Mouse (Mus musculus): ENCODE results near the gene Atp10a. TPM values are rescaled to one million over a fixed set of nuclear protein-coding genes. Genes with fewer than 3 reads are reported as not detected.
A peak's percentile ranks its signal among the peaks of the same experiment; 100 is the strongest.

Atp10a gene
- polyA plus RNA-seq, 1 experiment from 2014 or later = 1.0 TPM

DNA sequence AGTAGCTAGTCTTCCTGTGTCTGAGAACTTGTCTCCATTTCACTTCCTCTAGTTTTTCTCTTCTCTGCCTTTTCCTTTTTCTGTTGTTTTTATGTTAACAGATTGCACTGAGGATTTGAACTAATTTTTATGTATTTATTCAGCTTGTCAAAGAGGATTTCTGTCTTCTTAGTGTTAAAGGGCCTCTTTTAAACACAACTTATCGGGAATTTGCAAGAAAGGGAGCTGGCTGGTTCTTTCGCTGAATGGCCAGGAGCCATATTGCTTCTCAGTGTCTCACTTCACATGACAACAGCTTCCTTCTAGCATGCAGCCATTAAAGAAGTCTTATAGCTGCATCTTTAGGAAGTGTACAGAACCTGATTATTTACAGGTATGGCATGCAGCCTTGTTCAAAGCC, 16.3 kb upstream of the Atp10a start:
- Histone ChIP-seq H3K4me1 (replicated peaks; ENCODE audit: control insufficient read depth, insufficient read depth, low read length) (no peaks in the 10 kb centered on the region), H3K4me3 (ENCODE audit: low read depth, low read length) (no peak overlapping the region), H3K27ac (ENCODE audit: low read depth, low read length) (no peak overlapping the region), H3K27me3 (replicated peaks; ENCODE audit: control insufficient read depth, insufficient read depth, low read length) (no peaks in the 10 kb centered on the region), H3K9ac (ENCODE audit: low read depth, low read length) (no peak overlapping the region), H3K36me3 (ENCODE audit: control insufficient read depth, insufficient read depth) (no peaks in the 10 kb centered on the region), H3K4me2 (replicated peaks; ENCODE audit: low read depth) (no peak overlapping the region), H3K9me3 (ENCODE audit: control insufficient read depth) (no peaks in the 10 kb centered on the region)
- TF ChIP-seq CTCF (IDR thresholded peaks at IDR 0.05; ENCODE audit: low read depth) = no peak
- no peak for ATAC-seq
- 84% methylated on average over 2 of the region's 2 CpGs for WGBS

DNA sequence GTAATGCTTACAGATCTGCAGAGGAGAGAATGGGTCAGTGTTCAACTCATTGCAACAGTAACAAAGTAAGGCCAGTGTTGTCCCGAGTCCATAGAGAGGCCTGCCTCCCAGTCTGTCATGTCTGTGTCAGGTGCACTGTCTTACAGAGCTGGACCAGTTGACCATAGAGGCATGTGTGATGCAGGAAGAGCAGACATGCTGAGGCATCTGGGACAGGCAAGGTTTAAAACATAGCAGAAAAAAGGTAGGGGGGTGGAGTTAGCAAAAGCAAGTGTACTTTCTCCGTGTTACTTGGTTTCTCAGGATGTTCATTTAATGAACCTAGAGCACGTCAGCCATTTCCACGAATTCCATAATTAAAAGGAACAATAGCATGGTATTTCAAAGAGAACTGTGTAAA, 15.5 kb upstream of the Atp10a start:
- Histone ChIP-seq H3K9ac (ENCODE audit: low read depth, low read length) (no peak overlapping the region), H3K27me3 (replicated peaks; ENCODE audit: control insufficient read depth, insufficient read depth, low read length) (no peaks in the 10 kb centered on the region), H3K27ac (ENCODE audit: low read depth, low read length) (no peak overlapping the region), H3K36me3 (ENCODE audit: control insufficient read depth, insufficient read depth) (no peaks in the 10 kb centered on the region), H3K4me3 (ENCODE audit: low read depth, low read length) (no peak overlapping the region), H3K9me3 (ENCODE audit: control insufficient read depth) (no peaks in the 10 kb centered on the region), H3K4me2 (replicated peaks; ENCODE audit: low read depth) (no peak overlapping the region), H3K4me1 (replicated peaks; ENCODE audit: control insufficient read depth, insufficient read depth, low read length) (no peaks in the 10 kb centered on the region)
- no peak for ATAC-seq
- WGBS = 82% methylated on average over 4 of the region's 4 CpGs
- TF ChIP-seq CTCF (IDR thresholded peaks at IDR 0.05; ENCODE audit: low read depth) = no peak

GRCm38 (mm10) chr7:58641916-58642315, 14.1 kb upstream of the Atp10a start:
- ATAC-seq = no peak
- Histone ChIP-seq H3K4me3 (ENCODE audit: low read depth, low read length) (no peak overlapping the region), H3K9me3 (ENCODE audit: control insufficient read depth) (no peaks in the 10 kb centered on the region), H3K9ac (ENCODE audit: low read depth, low read length) (no peak overlapping the region), H3K4me1 (replicated peaks; ENCODE audit: control insufficient read depth, insufficient read depth, low read length) (no peaks in the 10 kb centered on the region), H3K4me2 (replicated peaks; ENCODE audit: low read depth) (no peak overlapping the region), H3K27me3 (replicated peaks; ENCODE audit: control insufficient read depth, insufficient read depth, low read length) (no peaks in the 10 kb centered on the region), H3K27ac (ENCODE audit: low read depth, low read length) (no peak overlapping the region), H3K36me3 (ENCODE audit: control insufficient read depth, insufficient read depth) (no peaks in the 10 kb centered on the region)
- WGBS = 87% methylated on average over 3 of the region's 3 CpGs
- no peak for TF ChIP-seq CTCF (IDR thresholded peaks at IDR 0.05; ENCODE audit: low read depth)

- H3K9me3 ChIP-seq (ENCODE audit: control insufficient read depth) = no peaks in the 10 kb centered on the region
- H3K27ac ChIP-seq (ENCODE audit: low read depth, low read length) = no peak overlapping the region
- no peak for ATAC-seq
- no peak overlapping the region for H3K4me3 ChIP-seq (ENCODE audit: low read depth, low read length)
- no peaks in the 10 kb centered on the region for H3K36me3 ChIP-seq (ENCODE audit: control insufficient read depth, insufficient read depth)
- H3K4me1 ChIP-seq (replicated peaks; ENCODE audit: control insufficient read depth, insufficient read depth, low read length) = no peaks in the 10 kb centered on the region
- no peaks in the 10 kb centered on the region for H3K27me3 ChIP-seq (replicated peaks; ENCODE audit: control insufficient read depth, insufficient read depth, low read length)
- no peak for TF ChIP-seq CTCF (IDR thresholded peaks at IDR 0.05; ENCODE audit: low read depth)
- no peak overlapping the region for H3K9ac ChIP-seq (ENCODE audit: low read depth, low read length)
- H3K4me2 ChIP-seq (replicated peaks; ENCODE audit: low read depth) = no peak overlapping the region
- 69% methylated on average over 1 of the region's 1 CpGs for WGBS
Observed at GRCm38 (mm10) chr7:58647404-58647803, 8.6 kb upstream of the Atp10a start.

DNA sequence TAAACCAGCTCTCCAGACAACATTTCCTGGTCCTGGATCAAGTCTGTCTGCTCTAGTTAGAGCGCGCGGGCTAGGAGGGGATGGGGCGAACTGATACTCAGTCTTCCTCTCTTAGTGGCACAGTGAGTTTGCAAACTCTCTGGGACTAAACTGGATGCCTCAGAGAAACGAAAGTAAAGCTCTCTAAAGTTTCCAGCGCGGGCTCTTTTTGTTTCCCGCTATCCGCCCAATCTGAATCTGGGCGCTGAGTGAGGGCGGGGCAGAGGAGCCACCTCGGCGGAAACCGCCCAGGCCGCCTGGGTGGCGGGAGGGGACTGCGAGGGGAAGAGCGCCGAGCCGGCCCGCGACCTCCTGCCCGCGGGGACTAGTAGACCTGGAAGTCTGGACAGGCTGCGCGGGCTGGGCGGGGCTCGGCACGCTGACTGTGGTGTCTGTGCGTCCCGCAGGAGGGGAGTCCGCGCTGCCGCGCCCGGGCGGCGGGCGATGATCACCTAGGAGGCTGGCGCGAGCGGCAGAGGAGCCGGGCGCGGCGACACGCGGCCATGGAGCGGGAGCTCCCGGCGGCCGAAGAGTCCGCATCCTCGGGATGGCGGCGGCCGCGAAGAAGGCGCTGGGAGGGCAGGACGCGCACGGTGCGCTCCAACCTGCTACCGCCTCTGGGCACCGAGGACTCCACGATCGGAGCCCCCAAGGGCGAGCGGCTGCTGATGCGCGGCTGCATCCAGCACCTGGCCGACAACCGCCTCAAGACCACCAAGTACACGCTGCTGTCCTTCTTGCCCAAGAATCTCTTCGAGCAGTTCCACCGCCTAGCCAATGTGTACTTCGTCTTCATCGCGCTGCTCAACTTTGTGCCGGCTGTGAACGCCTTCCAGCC, 2.2 kb downstream of the Atp10a start:
- Histone ChIP-seq H3K27ac (ENCODE audit: low read depth, low read length) (0 out of 2 replicates have a peak overlapping the region, but pooled peaks have one; percentile 10), H3K36me3 (ENCODE audit: control insufficient read depth, insufficient read depth) (no peaks in the 10 kb centered on the region), H3K4me3 (ENCODE audit: low read depth, low read length) (peak overlapping the region; percentile 66), H3K4me1 (replicated peaks; ENCODE audit: control insufficient read depth, insufficient read depth, low read length) (no peaks in the 10 kb centered on the region), H3K4me2 (replicated peaks; ENCODE audit: low read depth) (peak overlapping the region; percentile 85), H3K27me3 (replicated peaks; ENCODE audit: control insufficient read depth, insufficient read depth, low read length) (no peaks in the 10 kb centered on the region), H3K9me3 (ENCODE audit: control insufficient read depth) (no peaks in the 10 kb centered on the region), H3K9ac (ENCODE audit: low read depth, low read length) (peak overlapping the region; percentile 48)
- ATAC-seq = peak; percentile 56; the same call in 1 of the 2 replicates
- under 1% methylated on average over 81 of the region's 81 CpGs for WGBS
- TF ChIP-seq CTCF (IDR thresholded peaks at IDR 0.05; ENCODE audit: low read depth) = no peak

DNA sequence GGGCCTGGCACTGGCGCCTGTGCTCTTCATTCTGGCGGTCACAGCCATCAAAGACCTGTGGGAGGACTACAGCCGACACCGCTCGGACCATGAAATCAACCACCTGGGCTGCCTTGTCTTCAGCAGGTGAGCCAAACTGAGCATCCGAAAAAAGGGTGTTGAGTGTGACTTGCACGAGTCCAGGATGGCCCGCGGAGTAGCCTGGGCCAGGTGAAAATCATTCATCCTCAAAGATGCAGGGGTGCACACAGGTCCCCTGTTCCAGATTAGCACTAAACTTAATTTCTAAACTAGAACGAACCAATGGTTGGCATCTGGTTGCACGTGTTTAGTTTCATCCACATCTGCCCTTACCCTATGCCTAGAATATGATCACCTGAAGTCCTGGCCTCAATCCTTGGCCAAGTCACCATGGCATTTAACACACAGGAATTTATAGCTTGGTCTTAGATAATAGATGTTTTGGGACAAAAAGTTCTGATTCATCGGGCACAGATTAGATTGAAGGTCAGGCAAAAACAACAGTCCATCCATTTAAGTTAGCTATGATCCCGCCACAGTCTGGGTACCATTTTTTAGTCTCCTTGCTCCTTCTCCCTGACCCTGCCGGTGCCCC, 2.9 kb downstream of the Atp10a start:
- H3K27me3 ChIP-seq (replicated peaks; ENCODE audit: control insufficient read depth, insufficient read depth, low read length) = no peaks in the 10 kb centered on the region
- no peaks in the 10 kb centered on the region for H3K9me3 ChIP-seq (ENCODE audit: control insufficient read depth)
- peak overlapping the region; percentile 66 for H3K4me3 ChIP-seq (ENCODE audit: low read depth, low read length)
- no peak for TF ChIP-seq CTCF (IDR thresholded peaks at IDR 0.05; ENCODE audit: low read depth)
- peak overlapping the region; percentile 85 for H3K4me2 ChIP-seq (replicated peaks; ENCODE audit: low read depth)
- WGBS = 29% methylated on average over 14 of the region's 14 CpGs
- ATAC-seq = no peak
- H3K9ac ChIP-seq (ENCODE audit: low read depth, low read length) = peak overlapping the region; percentile 48; the same call in 1 of the 2 replicates
- no peaks in the 10 kb centered on the region for H3K36me3 ChIP-seq (ENCODE audit: control insufficient read depth, insufficient read depth)
- no peaks in the 10 kb centered on the region for H3K4me1 ChIP-seq (replicated peaks; ENCODE audit: control insufficient read depth, insufficient read depth, low read length)
- H3K27ac ChIP-seq (ENCODE audit: low read depth, low read length) = no peak overlapping the region
